Mouse (Mus musculus) small intestine, adult 2 months (tissue): ENCODE measurements around the gene Fabp1. TPM values are rescaled to one million over a fixed set of nuclear protein-coding genes. Genes with fewer than 3 reads are reported as not detected.

Experiments used
- H3K27ac ChIP-seq: fragments of 200-500 bp; 2 replicates; pipeline ENCODE4 v1.5.1; 2012; ENCODE audit warnings: low read depth, low read length, control low read depth, inconsistent platforms; ENCODE audit not compliant: insufficient read depth
- H3K27me3 ChIP-seq: fragments of 200-500 bp; 2 replicates; pipeline ENCODE4 v1.6.1; 2012; ENCODE audit warnings: mild to moderate bottlenecking, moderate library complexity, low read length, inconsistent platforms; ENCODE audit not compliant: control insufficient read depth, insufficient read depth
- H3K36me3 ChIP-seq: fragments of 200-500 bp; 2 replicates; pipeline ENCODE4 v1.6.1; 2012; ENCODE audit warnings: mild to moderate bottlenecking, low read length, control low read depth, inconsistent platforms; ENCODE audit not compliant: control insufficient read depth, insufficient read depth
- H3K4me1 ChIP-seq: fragments of 200-500 bp; 2 replicates; pipeline ENCODE4 v1.6.1; 2012; ENCODE audit warnings: low read length, inconsistent platforms, mixed read lengths; ENCODE audit not compliant: control insufficient read depth, insufficient read depth, insufficient read length
- H3K4me3 ChIP-seq: fragments of 200-500 bp; 2 replicates; pipeline ENCODE4 v1.5.1; 2012; ENCODE audit warnings: low read depth, mild to moderate bottlenecking, control low read depth, inconsistent platforms, low read length, moderate library complexity
- CTCF ChIP-seq: fragments of 200-500 bp; IDR thresholded peaks from 2 replicates; pipeline ENCODE4 v1.5.1; 2012; ENCODE audit warnings: low read depth, mild to moderate bottlenecking, control low read depth, inconsistent platforms, low read length, moderate library complexity, mixed read lengths; ENCODE audit not compliant: insufficient replicate concordance, insufficient read length; ENCODE audit errors: extremely low read depth
- POLR2A ChIP-seq: fragments of 200-500 bp; IDR thresholded peaks from 2 replicates; pipeline ENCODE4 v1.6.1; 2012; ENCODE audit warnings: low read depth, mild to moderate bottlenecking, control low read depth, inconsistent platforms, low read length, moderate library complexity
- WGBS: fragments of 180-500 bp; shearing (Covaris S2); methylation state at CpG from one replicate; pipeline ENCODE4 v1.1.7; 2018; 5-methylcytosine and 5-hydroxymethylcytosine counted together
- polyA plus RNA-seq: library from polyadenylated mRNA; depleted of rRNA; stranded (reverse); fragments of >200 nt; gene quantifications from 2 replicates; pipeline ENCODE4 v1.2.3, GENCODE M21; 2012

Fabp1 gene
- polyA plus RNA-seq, 1 experiment, result 118 TPM

DNA sequence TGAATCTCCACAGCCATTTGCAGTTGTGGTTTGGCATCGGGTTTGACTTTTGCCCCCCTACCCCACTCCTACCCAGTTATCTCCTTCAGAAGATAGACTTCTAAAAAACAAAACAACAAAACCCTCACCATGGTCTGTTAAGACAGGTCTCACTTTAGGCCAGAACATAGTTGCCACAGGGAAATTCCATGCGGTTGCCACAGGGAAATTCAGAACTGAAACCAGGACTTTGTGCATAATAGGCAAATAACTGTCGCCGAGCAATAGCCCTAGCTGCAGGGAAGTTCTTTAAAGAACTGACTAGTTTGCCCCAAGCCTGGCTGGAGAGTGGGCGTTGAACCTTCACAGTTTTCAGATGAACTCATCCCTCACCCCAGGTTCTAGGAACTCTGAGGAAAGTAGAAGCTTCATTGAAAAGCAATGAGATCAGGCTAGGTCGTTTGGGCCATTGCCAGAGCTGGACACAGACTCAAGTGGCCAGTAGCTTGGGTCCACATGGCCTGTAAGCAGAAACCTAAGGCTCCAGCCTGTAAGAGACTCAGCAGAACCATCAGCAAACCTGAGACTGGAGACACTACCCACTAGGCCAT, 6.4 kb upstream of the Fabp1 start:
- Histone ChIP-seq H3K4me3 (no peak overlapping the region), H3K4me1 (peaks cover 3% of the 10 kb centered on the region; the same call in 1 of the 2 replicates), H3K36me3 (no peaks in the 10 kb centered on the region), H3K27ac (no peak overlapping the region), H3K27me3 (no peaks in the 10 kb centered on the region)
- TF ChIP-seq POLR2A (no peak), CTCF (no peak)
- WGBS, result 82% methylated on average over 6 of the region's 6 CpGs

DNA sequence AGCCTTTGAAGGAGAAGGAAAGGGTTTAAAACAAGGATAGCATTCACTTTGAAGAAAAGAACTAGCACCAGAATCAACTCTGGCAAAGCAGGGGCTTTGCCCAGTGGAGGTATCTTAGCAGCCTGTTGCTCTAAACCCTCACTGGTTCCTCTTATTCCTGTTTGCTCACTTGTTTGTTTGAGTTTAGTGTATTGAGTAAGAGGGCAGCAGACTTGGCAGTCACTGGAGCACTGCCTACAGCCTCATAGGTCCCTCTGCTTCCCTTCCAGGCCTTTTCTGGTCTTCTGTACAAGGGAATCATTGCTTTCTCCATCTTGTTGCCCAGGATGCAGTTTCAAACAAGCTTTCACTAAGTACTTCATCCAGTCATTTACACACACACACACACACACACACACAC, 3.5 kb upstream of the Fabp1 start:
- H3K27me3 ChIP-seq, result no peaks in the 10 kb centered on the region
- no peaks in the 10 kb centered on the region for H3K36me3 ChIP-seq
- H3K27ac ChIP-seq, result no peak overlapping the region
- peaks cover 3% of the 10 kb centered on the region; the same call in 1 of the 2 replicates for H3K4me1 ChIP-seq
- no peak for TF ChIP-seq POLR2A
- TF ChIP-seq CTCF, result no peak
- H3K4me3 ChIP-seq, result no peak overlapping the region

DNA sequence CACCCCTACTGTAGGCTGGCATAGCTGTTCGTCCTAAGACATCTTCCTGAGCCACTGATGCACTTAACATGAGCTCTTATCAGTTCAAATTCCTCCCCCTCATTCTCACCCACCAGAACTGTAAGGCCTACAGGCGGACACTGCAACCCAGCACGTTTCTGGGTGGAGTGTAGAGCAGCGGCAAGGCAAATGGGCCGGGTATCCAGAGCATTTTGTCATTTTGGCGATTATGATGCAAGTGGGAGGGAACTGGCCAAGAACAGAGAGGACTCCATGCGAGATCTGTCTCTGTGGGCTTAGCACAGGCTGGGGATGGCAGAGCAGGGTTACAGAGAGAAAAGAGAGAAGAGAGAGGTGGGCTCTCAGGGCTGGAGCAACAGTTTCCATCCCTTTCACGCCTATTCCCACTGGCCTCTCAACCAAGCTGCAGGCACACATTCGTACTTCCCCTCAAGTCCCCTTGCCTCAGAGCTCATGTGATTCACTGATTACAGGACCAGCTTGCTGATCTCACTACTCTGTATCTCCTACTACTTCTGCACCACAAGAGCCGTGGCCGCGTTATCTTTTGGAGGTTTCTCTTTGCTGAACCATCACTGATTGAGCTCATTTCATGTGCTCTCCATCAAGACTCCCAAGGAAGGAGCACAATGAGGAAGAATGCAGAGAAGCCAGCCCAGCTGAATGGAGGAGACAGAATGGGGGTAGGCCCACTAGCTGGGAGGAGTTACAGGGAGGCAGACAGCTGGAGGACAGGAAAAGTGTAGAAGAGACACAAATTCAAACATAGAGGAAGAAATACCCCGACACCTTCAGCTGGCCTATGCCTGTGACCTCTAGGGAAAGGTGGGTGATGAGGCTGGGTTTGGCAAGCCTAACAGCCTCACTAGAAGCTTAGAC, 1.7 kb upstream of the Fabp1 start:
- no peak for TF ChIP-seq CTCF
- TF ChIP-seq POLR2A, result no peak
- no peaks in the 10 kb centered on the region for H3K27me3 ChIP-seq
- H3K4me3 ChIP-seq, result no peak overlapping the region
- peaks cover 3% of the 10 kb centered on the region; the same call in 1 of the 2 replicates for H3K4me1 ChIP-seq
- no peak overlapping the region for H3K27ac ChIP-seq
- H3K36me3 ChIP-seq, result peaks cover 10% of the 10 kb centered on the region
- 87% methylated on average over 13 of the region's 13 CpGs for WGBS

DNA sequence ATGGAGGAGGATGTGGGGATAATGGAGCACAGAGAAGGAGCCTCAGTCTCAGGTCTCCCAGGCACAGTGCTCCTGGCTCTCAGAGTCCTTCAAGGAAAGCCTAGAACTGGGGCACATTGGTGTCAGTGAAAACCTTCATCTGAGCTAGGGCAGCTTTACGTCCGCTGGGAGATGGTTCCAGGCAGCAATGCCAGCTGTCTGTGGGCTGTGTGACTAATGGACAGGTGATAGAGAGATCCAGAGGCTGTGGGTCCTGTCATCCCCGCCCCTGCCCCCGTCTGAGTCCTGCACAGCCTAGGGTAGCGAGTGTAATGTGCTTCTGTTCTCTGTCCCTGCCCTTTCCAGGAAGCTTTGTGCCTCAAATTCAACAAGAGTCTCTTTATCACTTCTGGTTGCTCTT, 2.3 kb downstream of the Fabp1 start:
- Histone ChIP-seq H3K27me3 (no peaks in the 10 kb centered on the region), H3K4me1 (peaks cover 5% of the 10 kb centered on the region; the same call in 1 of the 2 replicates), H3K36me3 (peaks cover 19% of the 10 kb centered on the region), H3K27ac (peak overlapping the region; percentile 98), H3K4me3 (peak overlapping the region; percentile 55)
- TF ChIP-seq POLR2A, result no peak
- TF ChIP-seq CTCF, result no peak
- WGBS, result 27% methylated on average over 5 of the region's 5 CpGs

DNA sequence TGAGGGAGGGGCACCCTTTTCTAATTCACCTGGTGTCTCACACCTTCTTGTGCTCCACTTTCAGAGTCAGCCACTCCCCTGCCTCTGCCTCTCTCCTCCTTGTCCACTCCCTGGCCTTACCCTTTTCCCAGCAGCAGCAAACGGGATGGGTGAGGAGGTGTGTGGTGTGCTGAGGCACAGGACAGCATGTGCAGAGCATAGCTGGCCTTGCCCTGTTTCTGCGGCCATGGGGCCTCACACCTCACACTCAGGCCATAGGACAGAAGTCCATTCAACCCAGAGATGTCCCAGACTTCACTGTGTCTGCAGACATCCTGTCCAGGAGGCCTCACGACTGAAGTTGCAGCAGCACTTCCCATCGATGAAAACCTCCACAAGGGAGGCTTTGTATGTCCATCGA, 4.0 kb downstream of the Fabp1 start:
- H3K4me3 ChIP-seq, result no peak overlapping the region
- H3K27me3 ChIP-seq, result no peaks in the 10 kb centered on the region
- H3K27ac ChIP-seq, result no peak overlapping the region
- peaks cover 7% of the 10 kb centered on the region; the same call in 1 of the 2 replicates for H3K4me1 ChIP-seq
- H3K36me3 ChIP-seq, result peaks cover 19% of the 10 kb centered on the region
- WGBS, result 73% methylated on average over 5 of the region's 5 CpGs
- TF ChIP-seq POLR2A (no peak), CTCF (no peak)

DNA sequence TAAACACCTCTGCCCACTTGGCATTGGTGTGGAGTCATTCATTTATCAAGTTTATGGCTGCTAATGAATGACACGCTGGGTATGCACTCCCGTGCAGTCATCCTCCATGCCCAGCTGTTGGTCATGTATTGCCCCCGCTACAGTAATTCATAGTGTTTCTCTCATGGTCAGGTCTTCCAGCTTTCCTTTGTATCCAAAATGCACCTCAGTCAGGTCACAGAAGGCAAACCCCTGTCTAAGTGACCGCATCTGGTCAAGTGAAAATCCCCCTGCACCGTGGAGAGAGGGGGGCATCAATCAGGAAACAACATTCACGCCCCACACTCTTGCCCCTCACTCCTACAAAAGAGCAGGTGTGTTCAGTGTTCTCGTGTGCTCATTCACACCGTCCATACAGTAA, 4.5 kb downstream of the Fabp1 start:
- 79% methylated on average over 8 of the region's 8 CpGs for WGBS
- Histone ChIP-seq H3K27me3 (no peaks in the 10 kb centered on the region), H3K27ac (no peak overlapping the region), H3K36me3 (peaks cover 19% of the 10 kb centered on the region), H3K4me3 (no peak overlapping the region), H3K4me1 (peaks cover 4% of the 10 kb centered on the region; the same call in 1 of the 2 replicates)
- TF ChIP-seq CTCF (no peak), POLR2A (no peak)

DNA sequence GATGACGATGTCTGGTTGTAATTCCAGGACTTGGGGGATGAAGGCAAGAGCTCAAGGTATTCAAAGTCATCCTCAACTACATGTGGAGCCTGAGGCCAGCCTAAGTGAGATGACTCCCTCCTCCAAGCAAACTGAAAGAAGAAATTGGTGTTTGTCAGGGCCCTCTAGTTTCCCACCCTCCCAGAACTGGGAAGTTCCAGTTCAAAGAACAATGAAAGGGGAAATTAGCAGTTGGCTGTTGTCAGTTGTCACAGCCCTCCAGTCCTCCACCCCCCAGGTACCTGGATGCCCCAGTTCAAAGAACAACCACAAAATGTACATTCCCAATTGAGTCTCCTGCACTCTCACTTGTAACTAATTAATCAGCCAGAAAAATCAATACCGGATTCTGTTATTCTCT, 9.1 kb downstream of the Fabp1 start:
- Histone ChIP-seq H3K4me1 (peaks cover 2% of the 10 kb centered on the region; the same call in 1 of the 2 replicates), H3K27ac (no peak overlapping the region), H3K36me3 (peaks cover 7% of the 10 kb centered on the region; the same call in 1 of the 2 replicates), H3K4me3 (no peak overlapping the region), H3K27me3 (no peaks in the 10 kb centered on the region)
- TF ChIP-seq CTCF, result no peak
- no peak for TF ChIP-seq POLR2A
- 75% methylated on average over 2 of the region's 2 CpGs for WGBS
